In the genomic region with DNA sequence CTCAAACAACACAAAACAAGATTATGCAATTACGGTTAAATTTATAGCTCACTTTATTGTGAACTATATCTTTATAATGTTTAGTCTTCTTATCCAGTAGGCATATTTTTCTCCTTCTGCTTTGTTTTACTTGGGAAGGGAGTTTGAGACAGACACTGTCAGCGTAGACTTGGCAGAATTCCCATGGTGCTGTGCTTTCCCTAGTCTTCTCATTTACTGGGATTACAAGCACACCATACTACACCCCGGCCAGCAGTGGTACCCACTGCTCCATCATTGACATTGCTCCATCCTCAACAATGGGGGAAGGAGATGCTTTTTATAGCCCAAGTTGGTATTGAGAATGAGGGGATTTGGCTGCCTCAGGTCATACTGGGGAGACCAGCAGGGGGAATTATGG, we compare ENCODE assay signal across 26 mouse cellular contexts. TPM values are rescaled to one million over a fixed set of nuclear protein-coding genes. Genes with fewer than 3 reads are reported as not detected.
"Had no signal": no experiment of that assay in that cellular context is flagged by ENCODE, and none has a peak within 500 bp of the region (broad histone marks: within the 10 kb centered on the region; RNA-seq: fewer than 3 reads in every experiment).

No protein-coding gene starts in this region.

- ATAC-seq: midbrain, embryonic 16.5 days had no signal

- H3K27ac ChIP-seq: midbrain, embryonic 10.5 days; midbrain, embryonic 12.5 days; neural tube, embryonic 13.5 days; neural tube, embryonic 15.5 days had no signal

- DNase-seq: lung, adult 18-20 months; lung, embryonic 14.5 days; lung, postnatal 10 days; lung, postnatal 4 days; midbrain, embryonic 14.5 days; retina, postnatal 1 day; right cerebral cortex, adult 18-20 months; right cerebral cortex, postnatal 25 days; right cerebral cortex, postnatal 4 days; spleen, adult 18-20 months; thymus, adult 18-20 months; thymus, postnatal 25 days; thymus, postnatal 4 days had no signal

- H3K9ac ChIP-seq: lung, embryonic 14.5 days; midbrain, embryonic 12.5 days; neural tube, embryonic 13.5 days; neural tube, embryonic 15.5 days had no signal

- H3K4me2 ChIP-seq: lung, embryonic 14.5 days; midbrain, embryonic 12.5 days; neural tube, embryonic 13.5 days; neural tube, embryonic 15.5 days had no signal

- H3K4me3 ChIP-seq: midbrain, embryonic 10.5 days; midbrain, embryonic 12.5 days; myocyte; neural tube, embryonic 13.5 days; neural tube, embryonic 15.5 days had no signal

- H3K36me3 ChIP-seq: midbrain, embryonic 10.5 days; midbrain, embryonic 12.5 days; neural tube, embryonic 13.5 days; neural tube, embryonic 15.5 days had no signal

- H3K4me1 ChIP-seq: neural tube, embryonic 15.5 days had no signal

- H3K27me3 ChIP-seq: midbrain, embryonic 12.5 days; neural tube, embryonic 13.5 days; neural tube, embryonic 15.5 days had no signal

- H3K9me3 ChIP-seq: midbrain, embryonic 10.5 days; midbrain, embryonic 12.5 days; neural tube, embryonic 13.5 days; neural tube, embryonic 15.5 days had no signal

RNA-seq across cellular contexts. Expression of gene Faiml, which starts 58.3 kb away (rescaled TPM):
- polyA plus RNA-seq: lung, embryonic 14.5 days; lung, embryonic 16.5 days; midbrain, embryonic 10.5 days; midbrain, embryonic 12.5 days; midbrain, embryonic 14.5 days; midbrain, embryonic 16.5 days; myocyte; neural tube, embryonic 11.5 days; neural tube, embryonic 13.5 days; neural tube, embryonic 15.5 days; small intestine, adult 2 months; stomach, embryonic 14.5 days; stomach, embryonic 16.5 days; thymus, postnatal 0 days; urinary bladder, adult 2 months had no signal
